Mouse (Mus musculus): ENCODE results near the gene Gstm2. TPM values are rescaled to one million over a fixed set of nuclear protein-coding genes. Genes with fewer than 3 reads are reported as not detected.
A peak's percentile ranks its signal among the peaks of the same experiment; 100 is the strongest.
"Not testable (repeated sequence)": the region's sequence is repeated elsewhere in the genome, so short reads cannot be mapped to it uniquely, and the experiment has no call there.

The Gstm2 gene
- total RNA-seq, 2 experiments from 2014 or later: 63.0 to 111 TPM

GRCm38 (mm10) chr3:108017473-108018189, 31.4 kb upstream of the Gstm2 start, which contains the start of gene Gstm1:
Gene Gstm1, minus strand, starts transcription at chr3:108017973.
- DNase-seq: peak; percentile 98
- TF ChIP-seq CTCF (IDR thresholded peaks at IDR 0.05): peak; percentile 93
- intact Hi-C loops (cut with DNase I): loop anchor here (1.0 to 5.0 kb wide), 3 partner anchors 43 to 80 kb away; no protein-coding TSS in a partner anchor
- H3K4me3 ChIP-seq: peak within 1 kb of the TSS; percentile 82
- H3K27ac ChIP-seq: peak within 1 kb of the TSS; percentile 98

DNA sequence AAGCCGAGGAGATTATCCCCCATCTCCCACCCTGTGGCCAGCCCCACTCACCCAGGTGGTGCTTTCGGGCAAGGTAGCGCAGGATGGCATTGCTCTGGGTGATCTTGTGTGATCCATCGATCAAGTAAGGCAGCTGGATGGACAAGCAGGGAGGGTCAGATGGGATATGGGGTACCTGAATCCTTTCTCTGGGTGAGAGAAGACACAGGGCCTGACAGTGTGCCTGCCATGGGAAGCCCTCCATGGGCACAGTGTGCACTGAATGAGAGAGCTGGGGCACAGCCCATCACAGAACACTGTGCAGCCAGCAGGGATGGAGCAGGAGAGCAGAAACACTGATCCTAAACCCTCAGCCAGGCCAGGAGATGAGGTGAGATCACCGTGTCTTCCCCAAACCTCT, 30.2 kb upstream of the Gstm2 start:
- Histone ChIP-seq H3K4me3 (peak overlapping the region; percentile 82), H3K27ac (peak overlapping the region; percentile 98)

GRCm38 (mm10) chr3:108014974-108015346, 28.7 kb upstream of the Gstm2 start:
- DNase-seq: no peak
- Histone ChIP-seq H3K4me3 (peak overlapping the region; percentile 82), H3K27ac (peak overlapping the region; percentile 98)
- intact Hi-C loops (cut with DNase I): loop anchor here (5.0 kb wide), 1 partner anchor 78 kb away; no protein-coding TSS in a partner anchor
- no peak for TF ChIP-seq CTCF (IDR thresholded peaks at IDR 0.05)

More for the DNA sequence above, 30.2 kb upstream of the Gstm2 start:
- intact Hi-C loops (cut with DNase I): loop anchor here (5.0 kb wide), 1 partner anchor 79 kb away; no protein-coding TSS in a partner anchor
- not testable (repeated sequence) for DNase-seq

DNA sequence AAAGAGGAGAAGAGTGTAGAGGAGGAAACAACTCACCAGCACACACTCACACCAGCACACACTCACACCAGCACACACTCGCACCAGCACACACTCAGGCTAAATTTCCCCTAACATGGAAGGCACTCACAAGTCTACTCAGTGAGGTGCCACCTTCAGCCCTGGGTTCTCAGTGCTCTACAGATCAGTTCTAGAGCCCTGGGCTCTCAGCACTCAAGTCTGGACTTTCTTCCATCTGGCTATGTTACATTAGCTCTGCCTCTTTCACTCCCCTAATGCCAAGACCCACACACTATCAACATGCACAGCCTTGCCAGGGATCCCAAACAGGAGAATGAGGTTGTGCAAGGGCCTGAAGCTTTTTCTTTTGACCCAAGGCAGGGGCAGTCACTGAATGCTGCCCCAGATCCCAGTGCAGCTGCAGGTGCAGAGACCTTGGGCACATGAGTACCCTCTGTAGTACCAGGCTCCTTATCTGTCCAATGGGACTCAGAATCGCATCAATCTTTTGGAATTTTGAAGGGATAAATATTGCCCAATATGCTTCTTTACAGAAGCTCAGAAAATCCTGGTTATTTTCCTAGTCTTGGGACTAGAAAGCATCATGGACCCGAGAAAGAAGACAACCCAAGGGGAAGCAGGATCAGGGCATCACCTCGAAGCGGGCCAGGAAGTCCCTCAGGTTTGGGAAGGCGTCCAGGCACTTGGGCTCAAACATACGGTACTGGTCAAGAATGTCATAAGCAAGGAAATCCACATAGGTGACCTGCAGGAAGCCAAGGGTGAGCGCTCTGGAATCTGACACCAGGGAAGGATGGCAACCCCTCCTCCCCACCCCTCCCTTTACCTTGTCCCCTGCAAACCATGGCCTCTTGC, 28.1 kb upstream of the Gstm2 start:
- intact Hi-C loops (cut with DNase I): no loop called here
- no peak for TF ChIP-seq CTCF (IDR thresholded peaks at IDR 0.05)
- Histone ChIP-seq H3K4me3 (peak overlapping the region; percentile 82), H3K27ac (peak overlapping the region; percentile 98)
- DNase-seq: no peak

GRCm38 (mm10) chr3:108013331-108013871, 27.1 kb upstream of the Gstm2 start:
- H3K4me3 ChIP-seq: peak overlapping the region; percentile 82
- intact Hi-C loops (cut with DNase I): no loop called here
- H3K27ac ChIP-seq: peak overlapping the region; percentile 98
- no peak for TF ChIP-seq CTCF (IDR thresholded peaks at IDR 0.05)
- peak; percentile 70 for DNase-seq

DNA sequence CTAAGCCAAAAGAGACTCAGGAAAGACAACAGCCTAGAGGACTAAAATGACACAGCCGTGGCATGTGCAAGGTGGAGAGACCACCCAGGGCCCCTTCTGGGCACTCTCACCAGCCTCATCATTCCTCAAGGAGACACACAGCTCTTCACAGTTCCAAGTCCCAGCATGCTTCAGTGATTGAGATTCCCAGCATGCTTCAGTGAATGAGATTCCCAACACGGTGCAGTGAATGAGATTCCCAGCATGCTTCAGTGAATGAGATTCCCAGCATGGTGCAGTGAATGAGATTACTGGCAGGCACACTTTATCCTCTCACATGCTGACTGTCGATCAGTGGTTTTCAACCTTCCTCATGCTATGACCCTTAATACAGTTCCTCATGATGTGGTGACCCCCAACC, 25.3 kb upstream of the Gstm2 start:
- no peak for TF ChIP-seq CTCF (IDR thresholded peaks at IDR 0.05)
- intact Hi-C loops (cut with DNase I): no loop called here
- no peak for DNase-seq
- Histone ChIP-seq H3K27ac (no peak overlapping the region), H3K4me3 (no peak overlapping the region)

- no peak for TF ChIP-seq CTCF (IDR thresholded peaks at IDR 0.05)
- DNase-seq: no peak
- H3K27ac ChIP-seq: no peak overlapping the region
- no peak overlapping the region for H3K4me3 ChIP-seq
- intact Hi-C loops (cut with DNase I): no loop called here
Measured at GRCm38 (mm10) chr3:108010286-108010685, 24.0 kb upstream of the Gstm2 start.

GRCm38 (mm10) chr3:108002021-108002420, 15.8 kb upstream of the Gstm2 start:
- no peak for TF ChIP-seq CTCF (IDR thresholded peaks at IDR 0.05)
- intact Hi-C loops (cut with DNase I): no loop called here
- DNase-seq: no peak
- peak overlapping the region; percentile 61 for H3K27ac ChIP-seq
- H3K4me3 ChIP-seq: no peak overlapping the region

- H3K4me3 ChIP-seq: no peak overlapping the region
- DNase-seq: no peak
- intact Hi-C loops (cut with DNase I): no loop called here
- H3K27ac ChIP-seq: no peak overlapping the region
- no peak for TF ChIP-seq CTCF (IDR thresholded peaks at IDR 0.05)
Measured at GRCm38 (mm10) chr3:107999491-107999890, 13.2 kb upstream of the Gstm2 start.

DNA sequence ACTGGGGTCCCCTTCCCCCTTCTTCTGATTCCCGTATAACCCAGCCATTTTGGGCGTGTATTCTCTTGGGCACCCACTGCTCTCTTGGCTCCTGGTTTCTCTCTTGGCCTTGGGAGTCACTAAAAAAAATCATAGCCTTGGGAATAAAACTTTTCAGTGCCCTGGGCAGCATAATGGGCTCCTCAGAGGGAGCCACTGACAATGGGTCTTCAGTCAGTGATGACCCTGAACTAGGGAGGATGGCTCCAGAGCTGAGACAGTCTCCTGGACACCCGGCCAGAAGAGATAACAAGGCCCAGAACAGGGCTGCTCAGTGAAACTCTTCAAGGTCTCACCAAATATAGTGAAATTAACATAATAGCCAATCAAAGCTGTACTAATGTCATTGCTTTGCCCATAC, 12.3 kb upstream of the Gstm2 start:
- Histone ChIP-seq H3K4me3 (no peak overlapping the region), H3K27ac (no peak overlapping the region)
- intact Hi-C loops (cut with DNase I): no loop called here
- TF ChIP-seq CTCF (IDR thresholded peaks at IDR 0.05): no peak
- DNase-seq: no peak

DNA sequence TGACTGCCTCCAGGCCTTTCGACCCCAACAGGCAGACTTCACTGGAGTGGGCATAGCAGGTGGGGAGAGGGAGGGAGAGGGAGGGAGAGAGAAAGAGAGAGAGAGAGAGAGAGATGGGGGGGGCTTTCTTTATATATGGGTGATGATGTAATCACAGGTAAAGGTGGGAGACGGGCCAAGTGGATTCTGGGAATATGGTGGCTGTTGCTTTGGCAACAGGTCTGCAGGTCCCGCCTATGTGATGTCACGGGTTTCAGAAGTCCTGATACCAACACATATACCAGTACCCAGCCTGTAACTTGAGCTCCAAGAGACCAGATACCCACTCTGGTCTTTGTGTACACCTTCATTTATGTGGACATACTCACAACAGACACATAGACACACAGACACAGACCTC, 10.3 kb upstream of the Gstm2 start:
- no peak for DNase-seq
- Histone ChIP-seq H3K27ac (no peak overlapping the region), H3K4me3 (no peak overlapping the region)
- TF ChIP-seq CTCF (IDR thresholded peaks at IDR 0.05): no peak
- intact Hi-C loops (cut with DNase I): no loop called here

GRCm38 (mm10) chr3:107995974-107996373, 9.7 kb upstream of the Gstm2 start:
- H3K27ac ChIP-seq; DNase-seq; H3K4me3 ChIP-seq; intact Hi-C loops (cut with DNase I): not testable (repeated sequence)

DNA sequence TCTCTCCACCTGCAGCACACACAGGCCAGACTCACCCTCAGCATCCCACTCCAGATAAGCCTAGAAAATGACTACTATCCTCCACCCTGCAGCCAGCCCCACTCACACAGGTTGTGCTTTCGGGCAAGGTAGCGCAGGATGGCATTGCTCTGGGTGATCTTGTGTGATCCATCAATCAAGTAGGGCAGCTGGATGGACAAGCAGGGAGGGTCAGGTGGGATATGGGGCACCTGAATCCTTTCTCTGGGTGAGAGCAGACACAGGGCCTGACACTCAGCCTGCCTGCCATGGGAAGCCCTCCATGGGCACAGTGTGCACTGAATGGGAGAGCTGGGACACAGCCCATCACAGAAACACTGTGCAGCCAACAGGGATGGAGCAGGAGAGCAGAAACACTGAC, 1.1 kb downstream of the Gstm2 start:
- DNase-seq; intact Hi-C loops (cut with DNase I): not testable (repeated sequence)
- Histone ChIP-seq H3K27ac (peak overlapping the region; percentile 84), H3K4me3 (peak overlapping the region; percentile 68)
